Mouse (Mus musculus) macrophage (primary cell): ENCODE data around the gene Cyp4f18. TPM values are rescaled to one million over a fixed set of nuclear protein-coding genes. Genes with fewer than 3 reads are reported as not detected.

Experiments
- polyA plus RNA-seq: library from polyadenylated mRNA; stranded (reverse); fragments of 250-400 nt; gene quantifications from 3 replicates; pipeline ENCODE4 v1.2.4, GENCODE M21; 2018; ENCODE audit warnings: inconsistent platforms

The Cyp4f18 gene
- polyA plus RNA-seq, 1 experiment from 2014 or later: 8.7 TPM

Other genes with a start within 250 kb of the Cyp4f18 start
- gene Zfp709, start 127.6 kb downstream of the Cyp4f18 start, polyA plus RNA-seq: 8.3 to 10.1 TPM (median 9.2 TPM) in 3 replicates
- 0.77 to 1.7 TPM (median 1.1 TPM) in 3 replicates for gene Zfp882, start 101.0 kb downstream of the Cyp4f18 start, polyA plus RNA-seq
- 11.8 to 35.6 TPM (median 15.9 TPM) in 3 replicates for gene Zfp617, start 101.0 kb downstream of the Cyp4f18 start, polyA plus RNA-seq
- gene Zfp961, start 58.6 kb downstream of the Cyp4f18 start, polyA plus RNA-seq: 8.4 to 12.3 TPM (median 9.8 TPM) in 3 replicates
- gene Olfr372, start 31.6 kb upstream of the Cyp4f18 start, polyA plus RNA-seq: not detected in 3 replicates
- not detected in 3 replicates for gene Olfr373, start 73.6 kb upstream of the Cyp4f18 start, polyA plus RNA-seq
- not detected in 3 replicates for gene Olfr374, start 97.4 kb upstream of the Cyp4f18 start, polyA plus RNA-seq
- 152 to 252 TPM (median 227 TPM) in 3 replicates for gene Tpm4, start 125.3 kb upstream of the Cyp4f18 start, polyA plus RNA-seq
- gene Rab8a, start 151.6 kb upstream of the Cyp4f18 start, polyA plus RNA-seq: 103 to 457 TPM (median 106 TPM) in 3 replicates
- 0.14 to 0.27 TPM (median 0.20 TPM) in 3 replicates for gene Hsh2d, start 180.0 kb upstream of the Cyp4f18 start, polyA plus RNA-seq
- gene Cib3, start 203.2 kb upstream of the Cyp4f18 start, polyA plus RNA-seq: not detected in 3 replicates
- gene Gm11034, start 204.0 kb upstream of the Cyp4f18 start, polyA plus RNA-seq: not detected in 3 replicates
- gene Fam32a, start 210.1 kb upstream of the Cyp4f18 start, polyA plus RNA-seq: 53.0 to 65.8 TPM (median 59.4 TPM) in 3 replicates
- gene Ap1m1, start 230.4 kb upstream of the Cyp4f18 start, polyA plus RNA-seq: 43.7 to 76.1 TPM (median 50.7 TPM) in 3 replicates